Mouse (Mus musculus) cortical plate, adult 2 months (tissue): ENCODE data around the gene Tdgf1.

Source experiments
- CTCF ChIP-seq: fragments of 200-500 bp; IDR thresholded peaks from 2 replicates; pipeline ENCODE4 v1.5.1; 2011; ENCODE audit warnings: mild to moderate bottlenecking, control low read depth, low read length; ENCODE audit not compliant: insufficient read depth; ENCODE audit errors: extremely low read depth
- POLR2A ChIP-seq: fragments of 200-500 bp; IDR thresholded peaks from 2 replicates; pipeline ENCODE4 v1.6.1; 2011; ENCODE audit warnings: mild to moderate bottlenecking, low read length, control low read depth; ENCODE audit not compliant: insufficient read depth; ENCODE audit errors: extremely low read depth

- no peak for TF ChIP-seq CTCF
- TF ChIP-seq POLR2A = no peak
Measured at GRCm38 (mm10) chr9:110979411-110979810, 33.5 kb upstream of the Tdgf1 start.
